Mouse (Mus musculus) spleen, adult 2 months (tissue): ENCODE data around the gene Hsbp1. TPM values are rescaled to one million over a fixed set of nuclear protein-coding genes. Genes with fewer than 3 reads are reported as not detected.
"Not testable (repeated sequence)": the region's sequence is repeated elsewhere in the genome, so short reads cannot be mapped to it uniquely, and the experiment has no call there.

Experiments used
- DNase-seq, 2 experiments: peaks; one replicate each; pipeline versions ENCODE4 v3.0.0 to v3.0.0-alpha.2; 2012 to 2021; ENCODE audit warnings: low spot score in 2 of 2, low read depth in 1 of 2
- H3K27ac ChIP-seq: fragments of 200-500 bp; 2 replicates; pipeline ENCODE4 v1.5.1; 2012; ENCODE audit warnings: low read length, inconsistent platforms; ENCODE audit not compliant: insufficient read depth
- H3K27me3 ChIP-seq: fragments of 200-500 bp; 2 replicates; pipeline ENCODE4 v1.6.1; 2012; ENCODE audit warnings: mild to moderate bottlenecking, moderate library complexity, low read length, inconsistent platforms; ENCODE audit not compliant: control insufficient read depth, insufficient read depth
- H3K36me3 ChIP-seq: fragments of 200-500 bp; 2 replicates; pipeline ENCODE4 v1.6.1; 2012; ENCODE audit warnings: mild to moderate bottlenecking, low read length, inconsistent platforms; ENCODE audit not compliant: control insufficient read depth, insufficient read depth
- H3K4me1 ChIP-seq: fragments of 200-500 bp; 2 replicates; pipeline ENCODE4 v1.6.1; 2011; ENCODE audit warnings: inconsistent platforms; ENCODE audit not compliant: control insufficient read depth, insufficient read depth, insufficient read length
- H3K4me3 ChIP-seq: fragments of 200-500 bp; 2 replicates; pipeline ENCODE4 v1.5.1; 2011; ENCODE audit warnings: mild to moderate bottlenecking, inconsistent platforms; ENCODE audit not compliant: insufficient read depth, insufficient read length; ENCODE audit errors: extremely low read depth
- CTCF ChIP-seq: fragments of 200-500 bp; IDR thresholded peaks from 2 replicates; pipeline ENCODE4 v1.5.1; 2011; ENCODE audit warnings: mild to moderate bottlenecking, inconsistent platforms; ENCODE audit not compliant: insufficient read depth, insufficient read length, insufficient replicate concordance; ENCODE audit errors: extremely low read depth
- POLR2A ChIP-seq: fragments of 200-500 bp; IDR thresholded peaks from 2 replicates; pipeline ENCODE4 v1.6.1; 2011; ENCODE audit warnings: low read depth, low read length, inconsistent platforms
- WGBS: fragments of 180-500 bp; shearing (Covaris S2); methylation state at CpG from one replicate; pipeline ENCODE4 v1.1.7; 2018; 5-methylcytosine and 5-hydroxymethylcytosine counted together
- polyA plus RNA-seq: library from polyadenylated mRNA; depleted of rRNA; stranded (reverse); fragments of >200 nt; gene quantifications from 2 replicates; pipeline ENCODE4 v1.2.3, GENCODE M21; 2012; rRNA removed

The Hsbp1 gene
- 39.1 and 57.8 TPM in 2 replicates for polyA plus RNA-seq

DNA sequence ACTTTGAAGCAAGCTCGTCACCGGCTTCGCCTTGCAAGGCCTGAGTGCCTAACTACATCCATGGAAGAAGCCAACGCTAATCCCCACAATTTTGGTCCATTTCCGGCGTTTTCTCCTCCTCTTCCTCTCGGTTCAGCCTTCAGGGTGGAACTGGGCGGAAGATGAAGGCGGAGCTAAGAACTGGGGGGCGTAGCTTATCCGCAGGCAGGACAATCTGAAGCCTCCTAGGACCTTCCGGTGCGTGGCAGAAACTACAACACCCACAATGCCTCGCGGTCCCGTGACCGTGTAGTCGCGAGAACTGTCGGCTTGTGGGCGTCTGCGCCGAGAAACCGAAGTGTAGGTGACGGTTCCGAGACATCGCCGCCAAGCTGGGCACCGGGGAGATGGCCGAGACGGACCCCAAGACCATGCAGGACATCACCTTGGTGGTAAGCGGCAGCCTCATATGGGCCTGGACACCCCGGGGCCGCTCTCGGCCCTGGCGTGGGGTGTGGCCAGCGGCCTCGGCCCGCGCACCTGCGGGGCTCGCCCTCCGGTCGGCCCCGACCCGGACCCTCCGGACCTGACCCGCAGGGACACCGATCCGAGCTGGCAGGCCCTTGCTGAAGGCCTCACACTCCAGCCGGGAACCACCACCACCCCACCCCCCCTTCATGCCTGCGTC lies at the start of gene Hsbp1:
Hsbp1 (plus strand) TSS at position 299 of the 667 bp plus-strand sequence.
- peaks cover 13% of the 10 kb centered on the region; the same call in 1 of the 2 replicates for H3K4me1 ChIP-seq
- TF ChIP-seq POLR2A = peak; percentile 66
- no peak for TF ChIP-seq CTCF
- 5% methylated on average over 52 of the region's 52 CpGs for WGBS
- H3K27ac ChIP-seq = peak within 1 kb of the TSS; percentile 53
- peak; percentile 91 to 98 for DNase-seq
- H3K36me3 ChIP-seq = peaks cover 16% of the 10 kb centered on the region
- peak within 1 kb of the TSS; percentile 81 for H3K4me3 ChIP-seq
- 0 out of 2 replicates have a peak, but pooled peaks cover 2% of the 10 kb centered on the region for H3K27me3 ChIP-seq

DNA sequence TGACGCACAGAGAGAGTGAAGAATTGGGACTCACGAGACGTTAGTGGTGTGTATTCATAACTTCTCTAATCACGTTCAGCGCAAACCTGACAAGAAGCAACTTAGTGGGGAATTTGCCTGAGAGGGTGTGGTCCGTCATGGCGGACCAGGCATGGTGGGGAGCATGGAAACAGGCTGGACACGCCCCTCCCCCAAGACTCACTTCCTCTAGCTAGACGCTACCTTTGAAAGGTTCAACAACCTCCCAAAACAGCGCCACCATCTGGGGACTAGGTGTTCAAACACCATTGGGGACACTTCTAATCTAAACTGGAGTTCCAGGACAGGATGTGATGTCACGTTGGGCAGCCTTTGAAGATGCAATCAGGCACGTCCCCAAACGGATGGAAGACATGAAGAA lies 48.8 kb upstream of the Hsbp1 start:
- Histone ChIP-seq H3K27ac (no peak overlapping the region), H3K27me3 (no peaks in the 10 kb centered on the region), H3K4me1 (no peaks in the 10 kb centered on the region), H3K4me3 (no peak overlapping the region), H3K36me3 (no peaks in the 10 kb centered on the region)
- TF ChIP-seq CTCF = no peak
- no peak for TF ChIP-seq POLR2A
- DNase-seq = no peak
- WGBS = 73% methylated on average over 13 of the region's 13 CpGs

DNA sequence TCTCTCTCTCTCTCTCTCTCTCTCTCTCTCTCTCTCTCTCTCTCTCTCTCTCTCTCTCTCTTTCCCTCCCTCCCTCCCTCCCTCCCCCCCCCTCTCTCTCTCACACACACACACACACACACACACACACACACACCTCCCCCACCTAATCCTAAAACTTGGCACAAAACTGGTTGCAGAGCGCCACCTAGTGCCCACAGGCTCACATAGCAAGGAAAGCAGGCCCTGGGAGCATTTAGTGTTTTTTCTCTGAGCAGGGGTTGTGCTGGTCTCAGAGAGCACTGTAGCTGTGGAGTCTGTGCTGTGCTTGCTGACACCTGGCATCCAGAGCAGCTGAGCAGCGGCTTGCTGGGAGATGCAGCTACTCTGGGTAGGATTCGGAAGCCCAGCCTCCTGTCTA lies 46.5 kb upstream of the Hsbp1 start:
- H3K27ac ChIP-seq, H3K4me1 ChIP-seq, H3K4me3 ChIP-seq, H3K27me3 ChIP-seq, H3K36me3 ChIP-seq: not testable (repeated sequence)
- WGBS = 30% methylated on average over 3 of the region's 3 CpGs
- peak; percentile 68; the same call in 1 of the 2 replicates for TF ChIP-seq CTCF
- peak in 1 of 2 experiments; percentile 8 for DNase-seq

DNA sequence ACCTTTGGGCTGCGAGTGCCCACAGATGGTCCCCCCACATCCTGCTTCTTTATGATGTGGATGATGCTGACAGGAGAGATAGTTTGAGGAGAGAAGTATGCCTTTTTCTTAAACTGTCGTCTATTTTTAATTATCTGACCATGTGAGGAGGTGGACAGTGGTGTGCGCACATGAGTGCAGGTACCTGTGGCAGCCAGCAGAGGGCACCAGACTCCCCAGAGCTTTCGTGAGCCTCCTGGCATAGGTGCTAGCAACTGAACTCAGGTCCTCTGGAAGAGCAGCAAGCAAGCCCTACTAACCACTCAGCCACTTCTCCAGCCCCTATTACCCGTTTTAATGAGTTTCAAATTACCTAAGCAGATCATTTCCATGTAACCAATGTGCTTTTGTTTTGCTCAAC lies 44.0 kb upstream of the Hsbp1 start:
- no peaks in the 10 kb centered on the region for H3K27me3 ChIP-seq
- no peaks in the 10 kb centered on the region for H3K36me3 ChIP-seq
- WGBS = 88% methylated on average over 5 of the region's 5 CpGs
- DNase-seq = no peak
- no peak overlapping the region for H3K27ac ChIP-seq
- H3K4me3 ChIP-seq = no peak overlapping the region
- no peaks in the 10 kb centered on the region for H3K4me1 ChIP-seq
- TF ChIP-seq POLR2A (no peak), CTCF (no peak)

DNA sequence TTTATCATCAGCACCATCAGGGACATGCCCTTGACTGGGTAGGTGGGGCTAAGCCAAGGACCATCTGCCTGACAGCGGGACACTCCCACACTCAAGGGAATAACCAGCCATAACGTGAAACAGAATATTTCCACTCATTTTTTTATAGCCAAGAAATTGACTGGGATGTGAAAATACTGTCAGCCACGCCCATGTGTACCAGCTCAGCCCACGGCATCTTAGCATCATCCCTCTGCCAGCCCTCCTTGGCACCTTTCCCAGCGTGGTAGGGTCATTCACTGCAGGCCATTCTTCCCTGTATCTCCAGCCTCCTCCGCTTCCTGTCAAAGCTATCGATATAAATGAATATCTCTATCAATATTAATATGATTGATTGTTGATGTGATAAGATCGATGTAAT lies 40.1 kb upstream of the Hsbp1 start:
- no peak for TF ChIP-seq CTCF
- no peak for TF ChIP-seq POLR2A
- 80% methylated on average over 8 of the region's 8 CpGs for WGBS
- no peaks in the 10 kb centered on the region for H3K36me3 ChIP-seq
- no peaks in the 10 kb centered on the region for H3K4me1 ChIP-seq
- H3K4me3 ChIP-seq = no peak overlapping the region
- H3K27ac ChIP-seq = no peak overlapping the region
- DNase-seq = no peak
- H3K27me3 ChIP-seq = no peaks in the 10 kb centered on the region

DNA sequence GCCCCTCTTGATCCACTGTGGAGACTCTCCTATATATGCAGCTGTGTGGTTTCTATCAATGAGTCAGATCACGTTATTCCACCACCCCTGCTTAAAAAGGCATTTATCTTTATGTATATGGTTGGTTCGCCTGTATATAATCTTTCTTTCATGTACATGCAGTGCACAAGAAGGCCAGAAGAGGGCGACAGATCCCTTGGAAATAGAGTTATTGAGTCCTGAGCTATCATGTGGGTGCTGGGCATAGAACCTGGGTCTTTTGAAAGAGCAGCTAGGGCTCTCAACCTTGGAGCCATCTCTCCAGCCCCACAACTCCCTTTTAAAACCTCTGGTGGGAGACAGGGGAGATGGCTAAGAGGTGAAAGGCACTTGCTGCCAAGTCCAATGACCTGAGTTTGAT lies 32.9 kb upstream of the Hsbp1 start:
- 23% methylated on average over 3 of the region's 3 CpGs for WGBS
- H3K27ac ChIP-seq = no peak overlapping the region
- H3K4me1 ChIP-seq = no peaks in the 10 kb centered on the region
- TF ChIP-seq POLR2A (no peak), CTCF (peak; percentile 7; the same call in 1 of the 2 replicates)
- DNase-seq = peak in 1 of 2 experiments; percentile 29
- no peaks in the 10 kb centered on the region for H3K36me3 ChIP-seq
- H3K27me3 ChIP-seq = no peaks in the 10 kb centered on the region
- H3K4me3 ChIP-seq = no peak overlapping the region

DNA sequence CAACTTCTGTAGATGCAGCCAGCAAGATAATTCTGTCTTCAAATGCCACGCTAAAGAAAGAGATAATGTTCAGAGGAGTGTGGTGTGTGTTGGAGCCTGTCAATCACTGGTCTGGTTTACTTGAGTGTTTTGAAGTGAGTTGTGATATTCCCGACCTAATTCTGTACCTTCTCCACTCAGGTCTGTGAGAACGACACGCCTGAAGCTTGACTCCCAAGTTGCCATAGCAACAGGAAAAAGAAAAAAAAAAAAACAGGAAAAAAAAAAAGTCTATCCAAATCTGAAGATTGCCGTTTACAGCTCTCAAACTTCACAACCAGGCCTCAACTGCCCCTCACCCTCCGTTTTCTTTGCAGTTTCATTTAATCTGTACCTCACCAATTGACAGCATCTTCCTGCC lies 21.1 kb upstream of the Hsbp1 start:
- Histone ChIP-seq H3K4me3 (no peak overlapping the region), H3K27ac (no peak overlapping the region), H3K27me3 (no peaks in the 10 kb centered on the region), H3K36me3 (no peaks in the 10 kb centered on the region), H3K4me1 (no peaks in the 10 kb centered on the region)
- TF ChIP-seq CTCF (no peak), POLR2A (no peak)
- WGBS = 39% methylated on average over 6 of the region's 6 CpGs
- no peak for DNase-seq
